ENCODE assay signal across 16 mouse cellular contexts in genomic region chr4:47022804-47023603, GRCm38 (mm10). TPM values are rescaled to one million over a fixed set of nuclear protein-coding genes. Genes with fewer than 3 reads are reported as not detected.
"Had no signal": no experiment of that assay in that cellular context is flagged by ENCODE, and none has a peak within 500 bp of the region (broad histone marks: within the 10 kb centered on the region; RNA-seq: fewer than 3 reads in every experiment).

No protein-coding gene starts in this region.

- H3K27ac ChIP-seq: left cerebral cortex, adult 2 months; liver, embryonic 13.5 days; macrophage; stomach, postnatal 0 days had no signal

- DNase-seq: kidney, adult 9 months; layer of hippocampus, postnatal 36 days; liver, embryonic 13.5 days; lung, embryonic 14.5 days; midbrain, embryonic 14.5 days; thymus, adult 2 months; thymus, postnatal 14 days; thymus, postnatal 4 days had no signal

- H3K4me1 ChIP-seq: liver, embryonic 13.5 days had no signal

- ATAC-seq: intestine, embryonic 16.5 days; lung, postnatal 0 days had no signal

- H3K4me3 ChIP-seq: left cerebral cortex, adult 2 months; liver, embryonic 13.5 days had no signal

- H3K4me2 ChIP-seq: liver, embryonic 13.5 days; lung, embryonic 14.5 days; midbrain, embryonic 11.5 days had no signal

- H3K9ac ChIP-seq: liver, embryonic 13.5 days; lung, embryonic 14.5 days had no signal

- H3K27me3 ChIP-seq: liver, embryonic 13.5 days had no signal

- H3K9me3 ChIP-seq: liver, embryonic 13.5 days had no signal

- H3K36me3 ChIP-seq: liver, embryonic 13.5 days had no signal

RNA-seq across cellular contexts. Expression of gene Gabbr2, which starts 31.3 kb away (rescaled TPM):
- total RNA-seq: megakaryocyte-erythroid progenitor cell, adult 5-6 weeks had no signal
- polyA plus RNA-seq: lung, embryonic 14.5 days; lung, postnatal 0 days; spleen, adult 2 months had no signal
